Mouse (Mus musculus) small intestine, adult 2 months (tissue): ENCODE data around the gene Dnaaf1.

ENCODE experiments used
- CTCF ChIP-seq: fragments of 200-500 bp; IDR thresholded peaks from 2 replicates; pipeline ENCODE4 v1.5.1; 2012; ENCODE audit warnings: low read depth, mild to moderate bottlenecking, control low read depth, inconsistent platforms, low read length, moderate library complexity, mixed read lengths; ENCODE audit not compliant: insufficient replicate concordance, insufficient read length; ENCODE audit errors: extremely low read depth
- POLR2A ChIP-seq: fragments of 200-500 bp; IDR thresholded peaks from 2 replicates; pipeline ENCODE4 v1.6.1; 2012; ENCODE audit warnings: low read depth, mild to moderate bottlenecking, control low read depth, inconsistent platforms, low read length, moderate library complexity

GRCm38 (mm10) chr8:119531973-119532372 is 43.1 kb upstream of the Dnaaf1 start:
- TF ChIP-seq CTCF = no peak
- TF ChIP-seq POLR2A = no peak
